Mouse (Mus musculus) layer of hippocampus, adult 18-20 months (tissue): ENCODE measurements at regions not wholly inside any gene's neighbourhood (a gene's known extent, or its start where the extent isn't known, plus 50 kb on each side); places are given as distances from the start of the nearest gene placed in this dataset.

Experiments used
- DNase-seq, 2 experiments: peaks; one replicate each; pipeline ENCODE4 v3.0.0; 2022; ENCODE audit warnings: low spot score in 2 of 2

- DNase-seq = peak in 1 of 2 experiments; percentile 4
These were observed 825.2 kb upstream of the Cntn5 start for GRCm38 (mm10) chr9:11729732-11730131.

GRCm38 (mm10) chr9:11721811-11722210, 817.2 kb upstream of the Cntn5 start:
- no peak for DNase-seq

GRCm38 (mm10) chr9:11704647-11705046, 800.1 kb upstream of the Cntn5 start:
- no peak for DNase-seq

GRCm38 (mm10) chr9:11703150-11703549, 798.6 kb upstream of the Cntn5 start:
- DNase-seq = no peak

GRCm38 (mm10) chr9:11693505-11693904, 788.9 kb upstream of the Cntn5 start:
- DNase-seq = no peak

GRCm38 (mm10) chr9:11687101-11687500, 782.5 kb upstream of the Cntn5 start:
- no peak for DNase-seq

GRCm38 (mm10) chr9:11671939-11672338, 767.4 kb upstream of the Cntn5 start:
- no peak for DNase-seq

- no peak for DNase-seq
These were observed 766.7 kb upstream of the Cntn5 start for GRCm38 (mm10) chr9:11671243-11671642.

- no peak for DNase-seq
These were observed 724.9 kb upstream of the Cntn5 start for GRCm38 (mm10) chr9:11629461-11629860.

GRCm38 (mm10) chr9:11604381-11604780, 699.8 kb upstream of the Cntn5 start:
- no peak for DNase-seq

- no peak for DNase-seq
These were observed 699.3 kb upstream of the Cntn5 start for GRCm38 (mm10) chr9:11603884-11604283.

- no peak for DNase-seq
These were observed 698.3 kb upstream of the Cntn5 start for GRCm38 (mm10) chr9:11602857-11603256.

- no peak for DNase-seq
These were observed 674.4 kb upstream of the Cntn5 start for GRCm38 (mm10) chr9:11579011-11579410.

GRCm38 (mm10) chr9:11562885-11563284, 658.3 kb upstream of the Cntn5 start:
- no peak for DNase-seq

- DNase-seq = no peak
These were observed 654.8 kb upstream of the Cntn5 start for GRCm38 (mm10) chr9:11559384-11559783.

GRCm38 (mm10) chr9:11513806-11514496, 609.4 kb upstream of the Cntn5 start:
- no peak for DNase-seq
